Mouse (Mus musculus): ENCODE results near the gene Gpr39. TPM values are rescaled to one million over a fixed set of nuclear protein-coding genes. Genes with fewer than 3 reads are reported as not detected.

Gene Gpr39
- polyA plus RNA-seq, 2 experiments, result 2.4 to 3.0 TPM

DNA sequence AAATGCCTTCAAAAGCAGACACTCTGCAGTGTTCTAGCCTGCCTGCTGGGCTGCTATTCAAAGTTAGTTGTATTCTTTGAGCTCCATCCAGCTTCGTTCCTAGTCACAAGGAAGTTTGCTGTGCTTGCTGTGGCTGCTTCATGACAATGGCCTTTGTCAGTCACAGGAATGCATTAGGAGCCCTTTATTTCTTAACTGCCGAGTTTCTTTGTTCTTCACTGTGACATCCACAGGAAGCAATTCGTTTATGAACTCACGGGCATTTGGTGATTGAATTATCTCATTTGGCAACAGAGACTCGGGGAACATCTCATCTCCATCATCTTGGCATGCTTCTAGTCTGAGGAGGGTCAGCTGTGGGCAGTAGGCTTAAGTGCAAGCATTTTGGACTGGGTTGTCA is 177.9 kb downstream of the Gpr39 start:
- TF ChIP-seq CTCF (IDR thresholded peaks at IDR 0.05; ENCODE audit: low read depth) (no peak), EP300 (IDR thresholded peaks at IDR 0.05; ENCODE audit: low read depth) (no peak)

DNA sequence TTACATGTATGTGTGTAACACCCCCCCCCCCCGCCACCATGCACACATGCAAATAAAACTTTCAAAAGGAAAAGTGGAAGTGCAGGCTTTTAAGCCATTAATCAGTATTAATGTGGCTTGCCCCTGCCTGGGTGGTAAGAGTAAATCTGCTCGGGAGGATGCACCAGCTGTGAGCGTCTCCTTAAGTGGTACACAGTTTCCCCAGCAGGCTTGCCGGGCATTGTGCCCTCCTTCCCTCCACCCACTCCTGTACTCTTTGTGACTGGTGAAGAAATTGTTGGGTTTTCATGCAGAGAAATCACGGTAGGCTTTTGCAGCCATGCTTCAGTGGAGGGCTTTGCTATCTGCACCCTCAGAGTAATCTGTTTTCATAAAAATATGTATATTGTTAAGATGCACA is 181.8 kb downstream of the Gpr39 start:
- Histone ChIP-seq H3K9ac (replicated peaks) (no peak overlapping the region), H3K36me3 (replicated peaks; ENCODE audit: control insufficient read depth, insufficient read depth, low read depth) (no peaks in the 10 kb centered on the region), H3K4me2 (ENCODE audit: low read depth) (no peak overlapping the region), H3K4me3 (ENCODE audit: insufficient read depth in 1 of 2, low read depth in 2 of 2, low read length in 2 of 2) (no peak overlapping the region), H3K27ac (no peak overlapping the region), H3K27me3 (ENCODE audit: control insufficient read depth, insufficient read depth, low read length) (no peaks in the 10 kb centered on the region), H3K9me3 (ENCODE audit: control insufficient read depth, low read length) (no peaks in the 10 kb centered on the region), H3K4me1 (replicated peaks; ENCODE audit: control insufficient read depth in 2 of 2, insufficient read depth in 2 of 2, low read length in 1 of 2) (no peaks in the 10 kb centered on the region)
- TF ChIP-seq CTCF (IDR thresholded peaks at IDR 0.05; ENCODE audit: low read depth), result no peak
- TF ChIP-seq EP300 (IDR thresholded peaks at IDR 0.05; ENCODE audit: low read depth), result no peak
- no peak for ATAC-seq (ENCODE audit: insufficient read depth)
- 53% methylated on average over 5 of the region's 5 CpGs for WGBS (ENCODE audit: insufficient replicate concordance)
- no peak for DNase-seq (ENCODE audit: low read depth in 3 of 3, low spot score in 3 of 3)

More for the DNA sequence above, 177.9 kb downstream of the Gpr39 start:
- DNase-seq (ENCODE audit: low read depth in 3 of 3, low spot score in 3 of 3) (no peak), ATAC-seq (ENCODE audit: insufficient read depth) (no peak)
- no peak overlapping the region for H3K4me3 ChIP-seq (ENCODE audit: insufficient read depth in 1 of 2, low read depth in 2 of 2, low read length in 2 of 2)
- 14% methylated on average over 5 of the region's 5 CpGs for WGBS (ENCODE audit: insufficient replicate concordance)
- no peaks in the 10 kb centered on the region for H3K27me3 ChIP-seq (ENCODE audit: control insufficient read depth, insufficient read depth, low read length)
- no peak overlapping the region for H3K4me2 ChIP-seq (ENCODE audit: low read depth)
- no peaks in the 10 kb centered on the region for H3K4me1 ChIP-seq (replicated peaks; ENCODE audit: control insufficient read depth in 2 of 2, insufficient read depth in 2 of 2, low read length in 1 of 2)
- no peak overlapping the region for H3K9ac ChIP-seq (replicated peaks)
- H3K9me3 ChIP-seq (ENCODE audit: control insufficient read depth, low read length), result no peaks in the 10 kb centered on the region
- H3K36me3 ChIP-seq (replicated peaks; ENCODE audit: control insufficient read depth, insufficient read depth, low read depth), result no peaks in the 10 kb centered on the region
- no peak overlapping the region for H3K27ac ChIP-seq

- ATAC-seq (ENCODE audit: insufficient read depth) (no peak), DNase-seq (ENCODE audit: low read depth in 3 of 3, low spot score in 3 of 3) (no peak)
- H3K4me2 ChIP-seq (ENCODE audit: low read depth), result no peak overlapping the region
- H3K4me1 ChIP-seq (replicated peaks; ENCODE audit: control insufficient read depth in 2 of 2, insufficient read depth in 2 of 2, low read length in 1 of 2), result no peaks in the 10 kb centered on the region
- TF ChIP-seq EP300 (IDR thresholded peaks at IDR 0.05; ENCODE audit: low read depth) (no peak), CTCF (IDR thresholded peaks at IDR 0.05; ENCODE audit: low read depth) (no peak)
- H3K9me3 ChIP-seq (ENCODE audit: control insufficient read depth, low read length), result no peaks in the 10 kb centered on the region
- no peaks in the 10 kb centered on the region for H3K36me3 ChIP-seq (replicated peaks; ENCODE audit: control insufficient read depth, insufficient read depth, low read depth)
- H3K27ac ChIP-seq, result no peak overlapping the region
- H3K9ac ChIP-seq (replicated peaks), result no peak overlapping the region
- no peaks in the 10 kb centered on the region for H3K27me3 ChIP-seq (ENCODE audit: control insufficient read depth, insufficient read depth, low read length)
- WGBS (ENCODE audit: insufficient replicate concordance), result 42% methylated on average over 7 of the region's 7 CpGs
- no peak overlapping the region for H3K4me3 ChIP-seq (ENCODE audit: insufficient read depth in 1 of 2, low read depth in 2 of 2, low read length in 2 of 2)
These were observed 193.3 kb downstream of the Gpr39 start for GRCm38 (mm10) chr1:125870056-125870455.

- Histone ChIP-seq H3K27ac (no peak overlapping the region), H3K9ac (replicated peaks) (no peak overlapping the region), H3K4me3 (ENCODE audit: insufficient read depth in 1 of 2, low read depth in 2 of 2, low read length in 2 of 2) (no peak overlapping the region), H3K27me3 (ENCODE audit: control insufficient read depth, insufficient read depth, low read length) (no peaks in the 10 kb centered on the region), H3K36me3 (replicated peaks; ENCODE audit: control insufficient read depth, insufficient read depth, low read depth) (no peaks in the 10 kb centered on the region), H3K4me2 (ENCODE audit: low read depth) (no peak overlapping the region), H3K9me3 (ENCODE audit: control insufficient read depth, low read length) (no peaks in the 10 kb centered on the region), H3K4me1 (replicated peaks; ENCODE audit: control insufficient read depth in 2 of 2, insufficient read depth in 2 of 2, low read length in 1 of 2) (no peaks in the 10 kb centered on the region)
- TF ChIP-seq EP300 (IDR thresholded peaks at IDR 0.05; ENCODE audit: low read depth), result no peak
- TF ChIP-seq CTCF (IDR thresholded peaks at IDR 0.05; ENCODE audit: low read depth), result no peak
- DNase-seq (ENCODE audit: low read depth in 3 of 3, low spot score in 3 of 3) (no peak), ATAC-seq (ENCODE audit: insufficient read depth) (no peak)
- WGBS (ENCODE audit: insufficient replicate concordance), result 73% methylated on average over 9 of the region's 9 CpGs
These were observed 216.4 kb downstream of the Gpr39 start for GRCm38 (mm10) chr1:125893158-125893557.

- Histone ChIP-seq H3K36me3 (replicated peaks; ENCODE audit: control insufficient read depth, insufficient read depth, low read depth) (no peaks in the 10 kb centered on the region), H3K9ac (replicated peaks) (no peak overlapping the region), H3K9me3 (ENCODE audit: control insufficient read depth, low read length) (no peaks in the 10 kb centered on the region), H3K4me3 (ENCODE audit: insufficient read depth in 1 of 2, low read depth in 2 of 2, low read length in 2 of 2) (no peak overlapping the region), H3K27me3 (ENCODE audit: control insufficient read depth, insufficient read depth, low read length) (peaks cover 32% of the 10 kb centered on the region), H3K27ac (no peak overlapping the region), H3K4me1 (replicated peaks; ENCODE audit: control insufficient read depth in 2 of 2, insufficient read depth in 2 of 2, low read length in 1 of 2) (no peaks in the 10 kb centered on the region), H3K4me2 (ENCODE audit: low read depth) (no peak overlapping the region)
- WGBS (ENCODE audit: insufficient replicate concordance), result 17% methylated on average over 14 of the region's 14 CpGs
- TF ChIP-seq EP300 (IDR thresholded peaks at IDR 0.05; ENCODE audit: low read depth) (no peak), CTCF (IDR thresholded peaks at IDR 0.05; ENCODE audit: low read depth) (peak; percentile 37; the same call in 1 of the 2 replicates)
- ATAC-seq (ENCODE audit: insufficient read depth) (no peak), DNase-seq (ENCODE audit: low read depth in 3 of 3, low spot score in 3 of 3) (no peak)
These were observed 233.5 kb downstream of the Gpr39 start for GRCm38 (mm10) chr1:125910211-125910870.
